Mouse (Mus musculus) C2C12 (cell line): ENCODE measurements around the gene Spaca9. TPM values are rescaled to one million over a fixed set of nuclear protein-coding genes. Genes with fewer than 3 reads are reported as not detected.

Experiments
- H3K27me3 ChIP-seq: one replicate; pipeline ENCODE4 v1.6.1; 2011; ENCODE audit not compliant: control insufficient read depth, insufficient read depth, insufficient read length
- H3K36me3 ChIP-seq: one replicate; pipeline ENCODE4 v1.6.1; 2011; ENCODE audit not compliant: control insufficient read depth, insufficient read depth
- H3K4me3 ChIP-seq: one replicate; pipeline ENCODE4 v1.5.1; 2011; ENCODE audit warnings: mild to moderate bottlenecking, control low read depth; ENCODE audit not compliant: poor library complexity, insufficient read depth, severe bottlenecking
- H3K79me2 ChIP-seq: one replicate; pipeline ENCODE4 v1.6.1; 2011; ENCODE audit not compliant: control insufficient read depth, insufficient read depth
- H3K79me3 ChIP-seq: one replicate; pipeline ENCODE4 v1.6.1; 2011; ENCODE audit warnings: low read depth, control low read depth
- H3ac ChIP-seq: one replicate; pipeline ENCODE3; 2011; ENCODE audit warnings: low read depth; ENCODE audit not compliant: control insufficient read depth, insufficient read length
- CEBPB ChIP-seq: IDR thresholded peaks from one replicate; pipeline ENCODE4 v1.6.1; 2011; ENCODE audit warnings: low read depth, mild to moderate bottlenecking, control low read depth, moderate library complexity
- CTCF ChIP-seq: IDR thresholded peaks from one replicate; pipeline ENCODE4 v1.5.1; 2011; ENCODE audit not compliant: control insufficient read depth, insufficient read depth, insufficient read length
- FOSL1 ChIP-seq: IDR thresholded peaks from one replicate; pipeline ENCODE4 v1.8.0; 2011; ENCODE audit warnings: mild to moderate bottlenecking, low read length; ENCODE audit not compliant: poor library complexity, insufficient read depth, severe bottlenecking
- MAX ChIP-seq: IDR thresholded peaks from one replicate; pipeline ENCODE4 v1.6.1; 2011; ENCODE audit warnings: mild to moderate bottlenecking, control low read depth
- MYOD1 ChIP-seq: IDR thresholded peaks from one replicate; pipeline ENCODE4 v1.6.1; 2011; ENCODE audit warnings: low read depth; ENCODE audit not compliant: control insufficient read depth, insufficient read length
- MYOG ChIP-seq: IDR thresholded peaks from one replicate; pipeline ENCODE4 v1.6.1; 2011; ENCODE audit not compliant: control insufficient read depth, insufficient read length; ENCODE audit errors: extremely low read depth
- USF1 ChIP-seq: IDR thresholded peaks from one replicate; pipeline ENCODE4 v1.6.1; 2011; ENCODE audit warnings: low read depth, mild to moderate bottlenecking, control low read depth, moderate library complexity
- polyA plus RNA-seq: library from polyadenylated mRNA; unstranded; fragments of >200 nt; fragmentation: generic; extraction: Trizol; gene quantifications from one replicate; pipeline ENCODE4 v1.2.1, GENCODE M21; 2012; ENCODE audit warnings: missing spikeins

Spaca9 gene
- polyA plus RNA-seq, 1 experiment, result 0.96 TPM

DNA sequence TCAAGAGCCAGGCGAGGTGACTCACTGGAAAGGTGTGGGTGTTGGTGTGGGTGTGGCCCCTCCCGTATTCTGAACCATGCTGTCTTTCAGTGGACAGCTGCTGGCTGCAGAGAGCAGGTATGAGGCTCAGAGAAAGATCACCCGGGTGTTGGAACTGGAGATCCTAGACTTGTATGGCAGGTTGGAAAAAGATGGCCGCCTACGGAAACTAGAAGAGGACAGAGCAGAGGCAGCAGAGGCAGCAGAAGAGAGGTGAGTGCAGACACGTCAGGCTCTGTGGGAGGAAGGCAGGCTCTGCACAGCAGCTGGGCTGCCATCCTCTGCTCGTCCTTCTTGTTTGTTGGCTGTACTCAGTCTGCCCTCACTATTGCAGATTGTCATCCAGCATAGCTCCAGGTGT lies 13.6 kb downstream of the Spaca9 start:
- Histone ChIP-seq H3K27me3 (no peaks in the 10 kb centered on the region), H3ac (no peak overlapping the region), H3K79me3 (no peaks in the 10 kb centered on the region), H3K4me3 (no peak overlapping the region), H3K79me2 (no peaks in the 10 kb centered on the region), H3K36me3 (peaks cover 47% of the 10 kb centered on the region)
- TF ChIP-seq FOSL1 (no peak), MYOD1 (no peak), MAX (no peak), CTCF (no peak), CEBPB (no peak), MYOG (no peak), USF1 (no peak)

DNA sequence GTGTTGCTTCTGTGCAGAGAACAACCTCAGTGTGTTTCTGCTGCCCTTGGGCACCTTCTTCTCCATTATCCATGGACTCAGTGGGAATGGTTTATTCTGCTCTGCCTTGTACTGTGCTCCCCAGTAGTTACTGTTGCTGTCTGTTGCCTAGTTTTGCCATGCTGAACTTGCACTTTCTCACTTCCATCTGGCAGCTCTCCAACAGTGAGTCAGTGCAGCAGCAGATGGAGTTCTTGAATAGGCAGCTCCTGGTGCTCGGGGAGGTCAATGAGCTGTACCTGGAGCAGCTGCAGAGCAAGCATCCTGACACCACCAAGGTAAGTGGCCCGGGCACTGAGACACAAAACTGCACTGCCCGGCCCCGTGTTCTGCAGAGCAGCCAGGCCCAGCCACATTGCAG lies 17.8 kb downstream of the Spaca9 start:
- Histone ChIP-seq H3K27me3 (no peaks in the 10 kb centered on the region), H3K36me3 (peaks cover 72% of the 10 kb centered on the region)

DNA sequence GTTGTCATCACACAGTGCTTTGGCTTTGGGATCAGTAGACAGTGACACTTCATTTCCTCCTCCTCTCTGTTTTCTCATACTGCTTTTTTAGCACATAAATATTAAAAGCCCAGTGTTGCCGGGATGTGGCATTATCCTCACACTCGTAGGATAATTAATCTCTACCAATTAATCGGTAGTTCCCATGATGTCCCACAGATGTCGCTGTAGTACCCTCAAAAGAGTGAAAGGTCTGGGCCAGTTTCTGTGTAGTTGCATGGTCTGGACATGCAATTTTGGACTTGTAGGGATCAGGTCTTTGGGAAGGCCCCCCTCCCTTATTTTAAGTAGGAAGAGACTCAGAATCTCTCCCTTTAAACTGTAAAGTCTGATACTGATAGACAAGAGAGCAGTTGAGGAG lies 18.8 kb downstream of the Spaca9 start:
- no peaks in the 10 kb centered on the region for H3K27me3 ChIP-seq

More for the DNA sequence above, 17.8 kb downstream of the Spaca9 start:
- H3ac ChIP-seq, result no peak overlapping the region
- H3K4me3 ChIP-seq, result no peak overlapping the region
- H3K79me3 ChIP-seq, result no peaks in the 10 kb centered on the region
- TF ChIP-seq USF1, result no peak
- TF ChIP-seq MYOD1, result no peak
- no peak for TF ChIP-seq CEBPB
- no peak for TF ChIP-seq MYOG
- no peaks in the 10 kb centered on the region for H3K79me2 ChIP-seq

DNA sequence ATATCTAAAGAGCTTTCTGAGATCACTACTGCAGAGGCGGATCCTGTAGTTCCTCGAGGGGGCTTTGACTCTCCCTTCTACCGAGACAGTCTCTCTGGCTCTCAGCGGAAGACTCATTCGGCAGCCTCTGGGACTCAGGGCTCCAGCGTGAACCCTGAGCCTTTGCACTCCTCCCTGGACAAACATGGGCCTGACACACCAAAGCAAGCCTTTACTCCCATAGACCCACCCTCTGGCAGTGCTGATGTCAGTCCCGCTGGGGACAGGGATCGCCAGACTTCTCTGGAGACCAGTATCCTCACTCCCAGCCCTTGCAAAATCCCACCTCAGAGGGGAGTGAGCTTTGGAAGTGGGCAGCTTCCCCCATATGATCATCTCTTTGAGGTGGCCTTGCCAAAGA lies 23.5 kb downstream of the Spaca9 start:
- no peaks in the 10 kb centered on the region for H3K79me3 ChIP-seq
- no peak for TF ChIP-seq MYOG
- TF ChIP-seq MAX, result no peak
- no peak for TF ChIP-seq MYOD1
- TF ChIP-seq CTCF, result no peak
- no peak for TF ChIP-seq CEBPB
- TF ChIP-seq FOSL1, result no peak
- TF ChIP-seq USF1, result no peak
- H3K27me3 ChIP-seq, result no peaks in the 10 kb centered on the region
- peaks cover 79% of the 10 kb centered on the region for H3K36me3 ChIP-seq
- H3K79me2 ChIP-seq, result no peaks in the 10 kb centered on the region
- H3ac ChIP-seq, result no peak overlapping the region
- no peak overlapping the region for H3K4me3 ChIP-seq

More for the DNA sequence above, 18.8 kb downstream of the Spaca9 start:
- Histone ChIP-seq H3K36me3 (peaks cover 71% of the 10 kb centered on the region), H3K4me3 (no peak overlapping the region), H3ac (no peak overlapping the region), H3K79me2 (no peaks in the 10 kb centered on the region), H3K79me3 (no peaks in the 10 kb centered on the region)
- TF ChIP-seq MYOG (no peak), CTCF (no peak), USF1 (no peak), CEBPB (no peak), MAX (no peak), FOSL1 (no peak), MYOD1 (no peak)

DNA sequence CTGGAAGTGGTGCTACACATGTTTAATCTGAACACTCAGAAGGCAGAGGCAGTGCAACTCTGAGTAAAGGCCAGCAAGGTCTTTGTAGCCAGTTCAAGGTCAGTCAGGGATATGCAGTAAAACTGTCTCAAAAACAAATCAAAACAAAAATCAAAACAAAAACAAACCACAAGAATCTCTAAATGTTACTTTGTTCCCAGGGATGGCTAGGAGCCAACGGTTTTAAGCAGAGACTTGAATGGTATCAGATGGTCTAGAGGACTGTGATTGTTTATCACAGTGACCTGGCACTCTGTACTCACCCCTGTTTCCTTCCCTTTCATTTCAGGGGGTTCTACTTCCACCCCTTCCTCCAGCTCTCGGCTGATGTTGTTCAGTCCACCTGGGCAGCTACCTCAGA lies 28.1 kb downstream of the Spaca9 start:
- Histone ChIP-seq H3ac (no peak overlapping the region), H3K27me3 (no peaks in the 10 kb centered on the region), H3K79me2 (no peaks in the 10 kb centered on the region), H3K79me3 (no peaks in the 10 kb centered on the region), H3K36me3 (peaks cover 54% of the 10 kb centered on the region), H3K4me3 (no peak overlapping the region)
- TF ChIP-seq CEBPB (no peak), MAX (no peak), MYOG (no peak), FOSL1 (no peak), MYOD1 (no peak), USF1 (no peak), CTCF (no peak)

DNA sequence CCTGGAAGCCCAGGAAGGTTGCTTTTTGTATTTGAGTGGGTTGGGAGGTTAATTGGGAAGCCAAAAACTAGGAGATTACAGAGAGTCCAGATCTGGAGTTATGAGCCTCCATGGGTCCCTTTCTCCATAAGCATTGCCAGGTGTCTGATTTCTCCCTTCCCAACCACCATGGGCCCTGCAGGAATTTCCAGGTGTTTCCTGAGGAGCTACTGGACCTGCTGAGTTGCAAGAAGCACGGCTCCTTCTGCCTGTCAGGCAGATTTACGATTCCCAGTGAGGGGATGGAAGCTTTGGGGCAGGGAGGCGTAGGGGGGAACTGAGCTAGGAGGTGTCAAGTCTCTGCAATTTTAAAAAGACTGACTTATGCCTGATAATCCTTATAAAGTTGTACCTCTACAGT lies 33.7 kb downstream of the Spaca9 start:
- no peak overlapping the region for H3ac ChIP-seq
- H3K79me2 ChIP-seq, result no peaks in the 10 kb centered on the region
- no peak overlapping the region for H3K4me3 ChIP-seq
- H3K36me3 ChIP-seq, result peaks cover 35% of the 10 kb centered on the region
- no peak for TF ChIP-seq CTCF
- TF ChIP-seq USF1, result no peak
- no peak for TF ChIP-seq MYOD1
- TF ChIP-seq CEBPB, result no peak
- no peak for TF ChIP-seq FOSL1
- TF ChIP-seq MYOG, result no peak
- no peak for TF ChIP-seq MAX
- no peaks in the 10 kb centered on the region for H3K79me3 ChIP-seq
- H3K27me3 ChIP-seq, result no peaks in the 10 kb centered on the region
